Mouse (Mus musculus) lung, postnatal 10 days (tissue): ENCODE data around the gene Fbxo48.

ENCODE experiments used
- DNase-seq: peaks from one replicate; pipeline ENCODE4 v3.0.0; 2021

Gene Fbxo48

DNA sequence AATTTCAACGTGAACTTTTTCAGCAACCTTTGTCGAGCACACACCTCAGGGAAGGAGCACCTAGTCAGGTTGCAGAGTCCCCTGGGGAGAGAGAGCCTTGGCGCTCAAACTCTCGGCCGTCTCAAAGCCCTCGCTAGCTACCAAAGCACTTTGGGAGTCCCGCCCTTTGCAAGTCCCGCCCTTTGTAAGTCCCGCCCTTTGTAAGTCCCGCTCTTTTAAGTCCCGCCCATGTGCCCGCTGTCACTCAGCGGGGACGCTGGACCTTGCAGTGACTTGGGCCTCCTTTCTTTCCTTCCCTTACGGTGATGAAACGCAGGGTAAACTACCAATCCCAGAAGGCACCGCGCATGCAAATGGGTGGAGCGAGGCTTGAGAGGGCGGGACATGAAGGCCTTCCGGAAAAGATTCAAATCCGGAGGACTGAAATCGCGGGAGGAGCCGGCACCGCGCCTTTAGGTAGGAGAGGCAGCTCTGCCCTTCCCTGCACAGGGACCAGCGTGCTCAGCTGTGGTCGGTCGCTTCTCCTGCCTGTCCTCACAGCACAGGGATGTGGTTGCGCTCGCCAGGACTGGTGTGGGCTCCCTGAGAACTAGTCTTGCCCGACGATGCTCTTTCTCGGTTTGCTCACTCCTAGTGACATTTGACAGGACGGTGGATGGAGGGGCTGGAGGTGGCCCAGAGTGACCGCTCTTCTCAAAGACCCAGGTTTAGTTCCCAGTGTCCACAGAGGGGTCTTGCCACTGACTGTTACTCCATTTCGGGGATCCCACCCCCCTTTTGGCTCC lies at the start of gene Fbxo48:
Fbxo48 (plus strand) TSS at position 400 of the 785 bp plus-strand sequence.
- DNase-seq: peak; percentile 99

DNA sequence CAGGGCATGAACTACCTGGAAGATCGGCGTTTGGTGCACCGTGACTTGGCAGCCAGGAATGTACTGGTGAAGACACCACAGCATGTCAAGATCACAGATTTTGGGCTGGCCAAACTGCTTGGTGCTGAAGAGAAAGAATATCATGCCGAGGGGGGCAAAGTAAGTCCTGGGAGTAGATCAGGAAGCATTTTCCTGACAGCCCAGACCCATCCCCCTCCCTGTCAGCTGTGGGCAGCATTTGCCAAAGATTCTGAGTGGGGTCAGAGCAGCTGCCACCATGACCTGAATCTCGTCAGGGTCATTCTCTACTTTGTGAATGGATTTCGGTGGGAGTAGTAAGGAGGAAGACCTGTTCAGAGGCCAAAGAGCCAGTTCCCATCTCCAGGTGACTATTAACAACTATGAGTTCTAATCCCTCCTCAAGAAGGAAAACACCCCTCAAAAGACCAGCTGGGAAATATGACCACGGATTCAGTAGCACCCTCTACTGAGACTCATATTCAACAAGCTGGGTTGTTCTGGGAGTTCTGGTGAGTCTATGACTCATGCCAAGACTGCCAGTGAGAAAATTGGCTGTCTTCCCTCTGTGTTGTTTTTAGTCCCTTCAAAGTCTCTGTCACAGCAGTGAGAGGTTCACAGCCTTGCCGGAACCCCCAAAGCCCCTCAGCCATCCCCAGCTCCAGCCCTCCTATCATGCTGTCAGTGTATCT lies 46.7 kb upstream of the Fbxo48 start:
- DNase-seq: peak; percentile 52

DNA sequence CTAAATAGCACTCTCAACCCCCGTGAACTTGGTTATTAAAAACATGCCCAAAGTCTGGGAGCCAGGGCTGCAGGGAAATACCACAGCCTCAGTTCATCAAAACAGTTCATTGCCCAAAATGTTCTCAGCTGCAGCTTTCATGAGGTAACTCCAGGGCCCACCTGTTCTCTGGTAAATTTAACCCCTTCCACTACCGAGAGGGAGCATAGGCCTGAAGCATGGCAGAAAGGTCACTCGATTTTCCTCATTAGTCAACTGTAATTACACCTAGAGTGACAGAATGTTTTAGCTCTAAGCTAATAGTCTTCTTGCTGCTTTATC lies 46.2 kb upstream of the Fbxo48 start:
- no peak for DNase-seq

DNA sequence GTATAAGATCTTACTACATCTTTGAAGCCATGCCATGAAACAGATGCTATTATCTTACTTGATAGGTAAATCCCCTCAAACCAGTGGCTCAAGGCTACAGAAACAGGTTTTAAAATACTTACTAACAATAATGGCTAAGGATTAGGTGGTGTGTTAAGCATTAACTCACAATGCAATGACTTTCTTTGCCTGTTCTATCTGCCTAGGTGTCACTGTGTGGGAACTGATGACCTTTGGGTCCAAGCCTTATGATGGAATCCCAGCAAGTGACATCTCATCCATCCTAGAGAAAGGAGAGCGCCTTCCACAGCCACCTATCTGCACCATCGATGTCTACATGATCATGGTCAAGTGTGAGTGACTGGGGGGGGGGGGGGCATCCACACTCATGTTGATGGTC lies 44.6 kb upstream of the Fbxo48 start:
- no peak for DNase-seq

DNA sequence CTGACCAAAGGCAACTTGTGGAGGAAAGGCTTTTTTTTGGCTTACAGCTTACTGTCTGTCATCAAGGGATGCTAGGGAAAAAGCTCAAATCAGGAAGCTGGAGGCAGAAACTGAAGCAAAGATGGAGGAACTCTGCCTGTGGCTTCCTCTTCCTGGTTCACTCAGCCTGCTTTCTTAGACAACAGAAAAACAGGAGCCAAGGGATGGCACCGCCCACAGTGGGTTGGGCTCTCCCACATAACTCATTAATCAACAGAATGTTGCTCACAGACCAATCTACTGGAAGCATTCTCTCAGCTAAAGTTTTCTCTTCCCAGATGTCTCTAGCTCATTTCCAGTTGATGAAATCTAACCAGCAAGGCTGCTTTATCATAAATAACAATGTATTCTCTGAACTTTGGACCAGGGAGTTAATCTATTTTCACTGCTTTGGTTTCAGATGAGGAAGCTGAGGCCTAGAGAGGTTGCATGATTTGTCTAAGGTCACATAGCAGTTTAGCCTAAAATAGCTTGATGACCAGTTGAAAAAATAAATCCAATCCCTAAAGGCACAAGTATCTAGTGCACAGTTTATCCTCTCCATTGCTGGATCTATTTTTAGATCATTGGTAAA lies 43.6 kb upstream of the Fbxo48 start:
- no peak for DNase-seq

DNA sequence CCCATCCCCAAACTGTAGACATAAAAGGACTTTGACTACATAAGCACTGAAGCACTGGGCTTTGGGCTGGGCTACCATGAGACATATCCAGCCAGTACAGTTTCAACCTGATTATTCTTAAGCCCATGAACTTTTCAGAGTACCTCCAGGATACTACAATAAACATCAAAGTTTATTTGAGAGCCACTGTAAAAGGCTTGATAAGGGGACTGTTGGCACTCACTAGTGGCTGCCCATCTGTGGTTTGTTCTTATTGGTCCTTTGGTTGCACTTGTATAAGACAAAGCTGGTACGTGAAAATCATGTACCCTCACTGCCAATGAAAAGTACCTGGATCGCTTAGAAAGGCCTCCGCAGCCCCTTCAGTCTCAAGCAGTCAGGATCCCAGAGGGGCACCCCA lies 36.4 kb upstream of the Fbxo48 start:
- no peak for DNase-seq

DNA sequence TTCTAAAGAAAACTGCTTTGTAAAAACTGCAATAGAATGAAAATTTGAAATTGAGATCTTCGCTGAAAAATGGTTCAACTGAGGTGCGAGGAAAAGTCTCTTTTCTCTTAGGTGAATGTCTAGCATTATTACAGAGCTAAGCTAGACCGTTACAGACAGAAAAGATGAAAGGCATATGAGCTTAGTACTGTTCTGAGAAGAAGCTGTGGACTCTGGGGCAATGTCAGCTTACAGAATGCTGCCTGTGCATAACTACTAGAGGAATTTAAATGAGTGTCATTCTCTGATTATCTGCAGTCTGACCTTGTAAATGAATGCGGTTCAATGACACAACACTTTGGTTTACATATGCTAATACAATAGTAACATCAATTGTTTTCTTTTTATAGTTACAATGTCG lies 35.3 kb upstream of the Fbxo48 start:
- DNase-seq: no peak

DNA sequence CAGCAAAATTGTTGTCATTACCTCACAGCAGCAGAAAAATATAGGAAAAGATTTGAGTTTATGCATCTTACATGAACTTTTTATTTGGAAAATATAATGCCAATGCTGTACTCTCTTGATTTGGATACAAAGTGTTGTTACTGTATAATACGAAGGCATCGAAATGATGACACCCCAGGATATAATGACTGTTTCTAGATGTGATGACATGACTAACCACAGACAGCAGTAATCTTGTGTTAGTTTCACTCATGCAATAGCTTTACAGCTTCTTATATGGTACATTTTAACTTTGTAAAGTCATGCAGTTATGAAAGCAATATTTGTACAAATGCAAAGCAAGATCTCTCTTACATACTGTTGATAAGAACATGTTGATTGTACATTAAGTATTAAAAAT lies 33.7 kb upstream of the Fbxo48 start:
- no peak for DNase-seq

DNA sequence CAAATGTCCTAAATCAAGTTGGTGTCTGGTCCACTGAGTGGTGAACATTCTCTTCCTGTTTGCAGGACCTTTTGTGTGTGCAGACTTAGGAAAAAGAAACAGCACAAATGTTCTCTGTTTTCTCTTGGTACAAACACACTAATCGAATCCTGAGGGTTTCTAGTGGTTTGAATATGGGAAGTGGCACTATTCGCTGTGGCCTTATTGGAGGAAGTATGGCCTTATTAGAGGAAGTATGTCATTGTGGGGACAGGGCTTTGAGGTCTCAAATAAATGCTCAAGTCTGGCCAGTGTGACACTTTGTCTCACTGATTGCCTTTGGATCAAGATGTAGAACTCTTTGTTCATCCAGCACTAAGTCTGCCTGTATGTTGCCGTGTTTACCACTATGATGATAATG lies 19.0 kb upstream of the Fbxo48 start:
- no peak for DNase-seq

DNA sequence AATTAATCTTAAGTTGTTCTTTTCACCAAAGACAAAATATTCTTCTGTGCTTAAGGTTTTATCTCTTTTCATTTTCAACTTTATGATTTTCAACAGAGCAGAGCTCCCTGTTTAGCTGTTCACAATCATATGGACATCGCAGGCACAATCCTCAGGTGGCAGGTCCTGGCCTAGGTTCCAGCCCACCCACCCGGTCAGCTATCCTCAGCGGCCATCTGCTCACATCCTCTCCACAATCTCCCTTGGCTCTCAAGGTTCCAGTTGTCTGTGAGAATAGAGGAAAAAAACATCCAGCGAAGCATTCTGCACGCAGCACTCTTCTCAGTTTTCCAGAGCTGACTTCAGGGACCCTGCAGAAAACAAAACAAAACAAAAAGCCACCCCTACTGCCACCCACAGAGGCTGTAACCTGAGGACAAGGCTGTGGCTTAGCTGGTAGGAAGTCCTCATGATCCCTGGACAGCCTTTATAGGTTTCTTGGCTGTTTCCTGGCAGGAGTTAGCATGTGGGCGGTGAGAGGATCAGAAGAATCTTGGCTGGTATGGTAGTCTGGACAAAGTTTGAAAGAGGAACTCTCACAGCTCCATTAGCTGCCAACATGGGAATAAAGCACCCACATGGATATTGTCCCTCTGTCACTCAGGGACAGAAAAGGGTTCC lies 15.5 kb upstream of the Fbxo48 start:
- DNase-seq: peak; percentile 29

DNA sequence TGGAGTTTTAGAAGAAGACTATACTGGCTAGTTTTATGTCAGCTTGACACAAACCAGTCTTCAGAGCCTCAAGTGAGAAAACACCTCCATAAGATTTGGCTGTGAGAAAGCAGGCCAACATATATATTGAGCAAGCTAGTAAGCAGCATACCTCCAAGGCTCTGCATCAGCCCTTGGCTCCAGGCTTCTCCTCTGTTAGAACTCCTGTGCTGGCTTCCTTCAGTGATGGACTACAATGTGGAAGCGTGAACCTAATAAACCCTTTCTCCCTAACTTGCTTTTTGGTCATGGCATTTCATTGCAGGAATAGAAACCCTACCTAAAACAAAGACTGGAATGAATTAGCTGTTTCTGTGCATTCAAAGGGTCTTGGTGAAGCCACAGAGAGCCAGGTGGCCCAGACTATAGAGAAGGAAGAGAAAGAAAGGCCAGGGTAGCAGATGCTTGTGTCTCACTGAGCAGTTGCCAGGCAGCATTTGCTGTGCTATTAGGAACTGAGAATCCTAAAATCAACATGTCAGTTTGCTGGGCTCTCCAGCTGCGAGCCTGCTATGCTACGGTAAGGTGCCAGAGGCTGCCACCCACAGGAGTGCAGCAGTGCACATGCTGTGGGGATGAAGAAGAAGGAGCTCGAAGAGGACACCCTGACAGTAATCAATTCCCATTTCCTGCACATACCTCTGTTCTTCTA lies 9.9 kb upstream of the Fbxo48 start:
- DNase-seq: no peak

DNA sequence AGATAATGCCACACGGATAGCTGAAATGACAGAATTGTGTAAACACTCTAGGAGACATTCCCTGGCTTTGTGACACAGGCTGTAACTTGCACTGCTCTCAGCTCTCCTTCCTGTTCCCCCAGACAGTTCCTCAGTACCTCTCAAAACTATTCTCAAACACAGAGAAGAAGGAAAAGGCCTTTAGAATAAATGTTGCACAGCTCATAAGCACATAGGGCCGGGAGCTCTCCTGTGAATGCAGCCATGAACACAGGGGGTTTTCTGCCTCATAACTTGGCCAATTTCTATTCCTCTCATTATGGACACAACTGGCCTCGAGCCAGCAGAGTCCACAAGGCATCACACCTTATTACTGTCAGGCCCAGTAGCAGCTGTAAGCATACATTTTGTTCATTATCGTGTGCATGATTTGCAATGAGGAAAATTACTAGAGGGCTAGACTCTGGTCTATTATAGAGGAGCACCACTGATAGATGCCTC lies 9.2 kb upstream of the Fbxo48 start:
- no peak for DNase-seq

DNA sequence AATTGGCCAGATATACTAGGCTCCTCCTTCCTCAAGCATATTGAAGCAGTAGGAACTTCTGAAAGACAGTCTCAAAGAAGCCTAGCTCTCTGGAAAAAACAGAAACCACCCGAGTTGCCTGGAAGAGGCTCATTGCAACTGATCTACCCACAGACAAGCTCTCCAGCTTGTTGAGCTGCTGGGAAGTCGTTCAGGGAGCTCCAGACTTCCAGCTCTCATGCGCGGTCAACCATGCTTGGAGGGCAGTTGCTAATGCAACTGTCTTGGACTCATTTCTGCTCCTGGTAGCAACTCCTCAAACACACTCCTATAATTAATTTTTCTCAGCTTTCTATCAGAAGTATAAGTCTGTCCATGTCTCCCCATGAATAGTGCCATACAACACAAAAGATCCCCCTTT lies 8.2 kb upstream of the Fbxo48 start:
- no peak for DNase-seq

DNA sequence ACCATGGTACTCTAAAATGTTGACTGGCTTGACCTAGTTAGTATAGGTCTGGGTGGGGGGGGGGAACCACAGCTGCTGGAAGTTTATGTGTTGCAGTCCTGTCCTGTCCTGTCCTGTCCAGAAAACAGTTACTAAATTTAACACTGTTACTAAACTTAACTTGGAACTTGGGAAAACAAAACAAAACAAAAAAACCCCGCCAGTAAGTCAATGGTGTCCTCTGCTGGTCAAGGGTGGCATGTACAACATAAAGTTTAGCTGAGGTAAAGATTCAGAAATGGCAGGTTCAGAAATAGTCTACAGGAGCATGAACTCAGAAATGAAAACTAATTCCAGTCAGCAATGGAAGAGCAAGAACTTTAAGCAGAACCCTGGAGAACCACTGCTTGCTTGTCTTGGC lies 2.4 kb upstream of the Fbxo48 start:
- peak; percentile 68 for DNase-seq

DNA sequence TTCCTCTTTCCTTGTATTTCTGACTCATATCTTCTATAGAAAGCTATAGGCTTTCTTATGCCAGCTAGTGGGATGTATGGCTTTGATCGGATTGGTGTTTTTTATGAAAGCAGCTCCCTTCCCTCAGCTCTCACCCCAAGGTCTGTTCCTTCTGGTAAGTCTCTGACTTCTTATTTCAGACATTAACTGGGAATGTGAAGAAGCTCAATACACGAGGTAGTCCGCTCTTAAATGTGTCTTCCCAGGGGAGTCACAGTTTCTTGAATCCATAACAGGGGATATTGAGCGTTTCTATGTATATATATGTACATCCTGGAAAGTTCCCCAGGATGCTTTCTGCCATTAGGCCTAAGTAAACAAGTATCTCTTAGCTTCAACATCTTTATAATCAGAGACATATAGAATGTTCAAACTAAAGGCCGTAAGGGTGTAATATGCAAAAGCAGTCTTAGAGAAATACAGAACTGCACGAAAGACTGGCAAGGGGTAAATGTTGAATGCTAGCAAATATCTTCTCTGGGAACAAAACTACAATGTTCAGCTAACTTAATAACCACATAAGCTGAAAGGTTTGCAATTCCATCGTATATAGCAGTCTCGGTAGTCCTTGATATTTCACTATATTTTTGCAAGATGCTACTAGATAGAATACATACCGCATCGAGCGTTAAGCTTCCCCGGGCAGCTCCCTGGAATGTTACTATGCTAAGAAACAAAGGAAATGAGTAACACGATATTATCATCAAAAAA lies 774 bp upstream of the Fbxo48 start:
- no peak for DNase-seq

DNA sequence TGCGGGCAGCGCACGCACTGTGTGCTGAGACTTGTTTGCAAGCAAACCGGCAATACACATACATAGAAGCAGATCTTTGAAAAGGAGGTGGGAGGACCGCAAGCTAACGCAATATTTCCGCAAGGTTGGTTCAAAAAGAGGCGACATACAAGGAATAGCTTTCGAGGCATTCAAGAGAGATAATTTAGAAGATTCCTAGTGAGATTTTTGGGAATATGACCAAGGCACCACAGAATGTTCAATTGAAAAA lies 511 bp downstream of the Fbxo48 start:
- no peak for DNase-seq

DNA sequence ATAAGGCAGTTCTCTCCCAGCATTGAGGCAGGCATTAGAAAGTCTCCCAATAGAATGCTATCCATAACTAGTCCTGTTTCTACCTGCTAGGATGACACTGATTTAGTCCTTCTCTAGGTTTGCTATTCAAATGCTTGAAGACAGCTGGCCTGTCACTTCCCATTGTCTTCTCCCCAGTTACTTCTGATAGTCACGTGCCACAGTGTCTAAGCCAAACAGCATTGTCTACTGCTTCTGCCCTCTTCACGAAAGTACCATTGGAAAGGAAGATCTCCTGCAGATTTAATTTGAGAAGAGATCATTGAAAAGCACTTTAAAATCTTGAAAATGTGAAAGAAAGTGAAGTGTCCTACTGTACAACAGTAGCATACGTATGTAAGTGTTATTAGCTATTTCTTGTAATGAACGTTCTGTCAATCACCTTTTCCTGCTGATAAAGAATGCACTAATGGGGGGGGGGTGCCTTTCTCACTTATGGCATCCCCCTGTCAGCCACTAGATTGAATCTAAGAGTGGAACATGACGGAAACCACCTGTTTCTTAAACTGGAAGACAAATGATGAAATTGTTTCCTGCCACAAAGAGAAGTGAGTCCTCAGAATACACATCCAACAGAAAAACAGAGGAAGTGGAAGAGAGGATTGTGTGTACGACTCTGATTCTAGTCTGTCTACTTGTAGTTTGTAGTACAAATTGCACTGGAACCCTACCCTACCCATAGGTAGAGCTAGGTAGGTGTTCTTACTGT lies 5.1 kb downstream of the Fbxo48 start:
- no peak for DNase-seq

DNA sequence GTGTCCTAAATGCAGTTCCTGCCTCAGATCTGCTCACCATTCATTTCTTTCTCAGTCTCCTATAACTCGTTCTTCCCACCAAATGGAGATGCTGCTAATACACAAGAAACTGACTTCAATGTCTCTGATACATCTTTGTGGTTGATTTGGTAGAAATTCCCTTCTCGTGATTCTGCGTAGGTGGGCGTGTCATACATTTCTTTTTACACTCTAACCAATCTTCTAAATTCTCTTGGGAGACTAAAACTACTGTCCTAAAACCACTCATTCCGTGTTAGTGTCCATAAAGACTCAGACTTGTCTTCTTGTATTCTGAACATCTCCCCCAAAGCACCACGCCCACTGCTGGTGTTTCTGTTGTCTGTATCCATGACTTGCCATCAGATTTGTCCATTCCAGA lies 5.9 kb downstream of the Fbxo48 start:
- no peak for DNase-seq

DNA sequence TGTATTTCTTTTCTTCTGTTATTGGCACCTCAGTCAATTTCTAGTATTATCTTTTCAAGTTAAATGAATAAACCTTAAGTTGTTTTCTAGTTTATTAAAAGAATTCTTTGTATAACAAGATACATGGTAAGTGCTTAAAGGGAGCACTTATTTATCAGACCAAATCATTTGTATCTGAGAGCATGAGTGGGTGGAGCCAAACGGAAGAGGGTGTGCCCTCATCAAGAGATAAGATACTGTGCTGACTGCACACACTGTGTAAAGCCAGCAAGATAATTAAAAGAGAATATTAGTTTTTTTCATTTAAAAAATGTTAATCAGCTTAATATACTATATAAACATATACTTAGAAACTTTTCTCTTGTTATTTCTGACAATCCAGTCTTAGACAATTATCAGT lies 7.3 kb downstream of the Fbxo48 start:
- DNase-seq: no peak

DNA sequence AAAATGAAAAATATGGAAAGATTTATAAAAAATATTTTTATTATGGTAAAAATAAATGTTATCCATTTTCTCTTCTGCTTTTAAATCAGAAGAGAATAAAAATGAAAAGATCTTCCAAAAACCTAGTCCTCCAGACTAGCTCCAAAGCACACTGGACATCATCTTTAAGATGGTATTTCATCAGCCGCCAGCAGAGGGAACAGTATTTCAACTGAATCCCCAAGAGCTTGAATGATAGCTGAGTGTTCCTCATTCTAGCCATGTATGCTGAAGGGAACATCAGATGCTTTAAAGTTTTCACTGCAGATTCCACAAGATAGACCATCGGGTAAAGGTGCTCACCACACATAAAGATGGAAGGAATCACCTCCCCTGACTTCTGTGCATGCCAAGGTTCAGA lies 16.6 kb downstream of the Fbxo48 start:
- DNase-seq: peak; percentile 56

DNA sequence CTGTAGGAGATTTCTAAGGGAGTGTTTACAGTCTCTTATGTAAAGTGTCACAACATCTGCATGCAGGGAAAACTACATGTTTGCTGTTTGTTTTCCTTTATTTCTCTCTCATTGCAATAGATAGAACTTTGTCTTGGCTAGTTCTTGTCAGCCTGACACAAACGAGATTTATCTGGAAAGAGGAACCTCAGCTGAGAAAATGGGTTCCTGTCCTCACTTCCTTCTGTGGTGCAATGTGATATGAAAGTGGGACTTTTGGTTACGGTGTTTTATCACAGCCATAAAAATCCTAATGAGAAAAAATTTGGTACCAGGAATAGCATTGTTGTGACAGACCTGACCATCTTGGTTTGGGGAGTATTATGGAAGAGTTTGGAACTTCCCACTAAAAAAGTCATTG lies 18.5 kb downstream of the Fbxo48 start:
- DNase-seq: no peak

DNA sequence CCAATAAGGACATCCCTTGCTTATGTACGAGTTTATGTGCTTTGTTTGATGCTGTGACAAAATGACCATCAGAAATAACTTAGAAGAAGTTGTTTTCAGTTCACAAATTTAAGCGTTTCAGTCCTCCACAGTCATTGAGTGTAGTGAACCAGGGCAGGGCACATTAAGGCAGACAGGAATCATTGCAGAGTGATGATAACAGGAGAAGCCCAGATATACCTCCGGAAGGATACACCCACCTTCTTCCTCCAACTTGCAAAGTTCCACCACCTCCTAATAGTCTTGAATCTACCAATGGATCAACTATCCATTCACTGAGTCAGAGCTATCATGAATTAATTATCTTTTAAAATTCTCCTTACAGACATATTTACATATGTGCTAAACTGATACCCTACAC lies 20.9 kb downstream of the Fbxo48 start:
- DNase-seq: no peak
